Mouse (Mus musculus) forebrain, embryonic 13.5 days (tissue): ENCODE results near the gene Mrps21. TPM values are rescaled to one million over a fixed set of nuclear protein-coding genes. Genes with fewer than 3 reads are reported as not detected.
A peak's percentile ranks its signal among the peaks of the same experiment; 100 is the strongest.
"Not testable (repeated sequence)": the region's sequence is repeated elsewhere in the genome, so short reads cannot be mapped to it uniquely, and the experiment has no call there.

Source experiments
- ATAC-seq: fragments of 200-750 bp; cut with Nextera tagmentation; 2 replicates; pipeline ENCODE4 v1.8.0; 2017
- H3K27ac ChIP-seq: fragments of 300-500 bp; sonication (generic); 2 replicates; pipeline ENCODE4 v1.5.1; 2015; ENCODE audit warnings: inconsistent platforms, mild to moderate bottlenecking, moderate library complexity
- H3K27me3 ChIP-seq: fragments of 300-500 bp; sonication (generic); 2 replicates; pipeline ENCODE4 v1.6.1; 2015; ENCODE audit warnings: mild to moderate bottlenecking, inconsistent platforms
- H3K36me3 ChIP-seq: fragments of 300-500 bp; sonication (generic); 2 replicates; pipeline ENCODE4 v1.6.1; 2015; ENCODE audit warnings: mild to moderate bottlenecking, inconsistent platforms; ENCODE audit not compliant: poor library complexity, severe bottlenecking
- H3K4me1 ChIP-seq: fragments of 300-500 bp; sonication (generic); 2 replicates; pipeline ENCODE4 v1.6.1; 2015; ENCODE audit warnings: inconsistent platforms
- H3K4me2 ChIP-seq: fragments of 300-500 bp; sonication (generic); 2 replicates; pipeline ENCODE4 v1.6.1; 2015; ENCODE audit warnings: inconsistent platforms, mild to moderate bottlenecking, moderate library complexity
- H3K4me3 ChIP-seq: fragments of 300-500 bp; sonication (generic); 2 replicates; pipeline ENCODE4 v1.5.1; 2015; ENCODE audit warnings: mild to moderate bottlenecking, inconsistent platforms
- H3K9ac ChIP-seq: fragments of 300-500 bp; sonication (generic); 2 replicates; pipeline ENCODE4 v1.6.1; 2015; ENCODE audit warnings: mild to moderate bottlenecking, inconsistent platforms
- H3K9me3 ChIP-seq: fragments of 300-500 bp; sonication (generic); replicated peaks from 2 replicates; pipeline ENCODE4 v1.6.1; 2016; ENCODE audit warnings: inconsistent platforms
- WGBS: fragments of 180-500 bp; shearing (Covaris S2); methylation state at CpG from one replicate; pipeline ENCODE4 v1.1.7; 2015; 5-methylcytosine and 5-hydroxymethylcytosine counted together
- polyA plus RNA-seq: library from polyadenylated mRNA; unstranded; fragments of >200 nt; fragmentation: Nextera tagmentation; extraction: Ambion mirVana; gene quantifications from 2 replicates; pipeline ENCODE4 v1.2.1, GENCODE M21; 2015

The Mrps21 gene
- polyA plus RNA-seq: 334 and 380 TPM in 2 replicates

DNA sequence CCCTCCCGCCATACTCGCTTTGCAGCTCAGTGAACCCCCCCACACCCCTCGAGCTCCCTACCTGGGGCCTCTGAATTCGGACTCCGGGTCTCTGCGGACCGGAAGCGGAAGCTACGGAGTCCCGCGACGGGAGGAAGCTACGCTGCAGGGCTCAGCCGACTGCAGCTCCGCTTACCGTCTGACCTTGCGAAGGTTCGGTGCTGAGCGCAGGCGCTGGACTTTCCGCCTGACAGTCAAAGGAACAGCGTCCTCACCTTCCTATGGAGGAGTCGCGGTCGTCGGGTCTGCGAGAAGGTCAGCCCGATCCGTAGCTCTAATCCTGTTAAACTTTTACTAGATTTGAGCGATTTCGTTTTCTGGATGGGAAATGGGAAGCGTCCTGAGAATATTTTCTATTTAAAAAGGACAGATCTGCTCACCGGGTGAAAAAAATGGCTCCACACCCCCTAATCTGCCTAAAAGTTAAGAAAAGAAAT, at the start of gene Mrps21:
Gene Mrps21, minus strand, starts transcription at position 128 of the 476 bp plus-strand sequence.
- peak; percentile 96 for ATAC-seq
- Histone ChIP-seq H3K4me2 (peak within 1 kb of the TSS; percentile 87), H3K4me3 (peak within 1 kb of the TSS; percentile 67), H3K27me3 (no peaks in the 10 kb centered on the region), H3K4me1 (peaks cover 25% of the 10 kb centered on the region), H3K27ac (peak within 1 kb of the TSS; percentile 57; the same call in 1 of the 2 replicates), H3K9ac (peak within 1 kb of the TSS; percentile 88), H3K9me3 (no peaks in the 10 kb centered on the region), H3K36me3 (peaks cover 28% of the 10 kb centered on the region)
- WGBS: under 1% methylated on average over 33 of the region's 33 CpGs

DNA sequence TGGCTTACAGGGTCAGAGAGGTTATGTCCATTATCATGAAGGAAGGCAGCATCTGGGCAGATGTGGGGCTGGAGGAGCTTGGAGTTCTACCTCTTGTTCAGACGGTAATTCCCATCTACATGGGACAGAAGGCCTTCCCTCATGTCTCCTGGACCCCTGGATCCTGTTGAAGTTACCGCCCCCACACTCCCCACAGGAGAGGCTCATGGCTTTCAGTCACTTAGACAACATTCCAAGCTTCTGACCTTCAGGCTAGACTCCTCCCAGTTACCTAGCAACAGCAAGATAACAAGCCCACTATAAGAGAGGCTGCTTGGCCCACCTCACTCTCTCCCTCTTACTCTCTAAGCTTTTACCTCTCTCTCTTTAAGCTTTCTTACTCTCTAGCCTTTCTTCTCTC, 49.2 kb upstream of the Mrps21 start:
- not testable (repeated sequence) for H3K4me2 ChIP-seq, H3K4me3 ChIP-seq, H3K4me1 ChIP-seq, H3K27ac ChIP-seq, H3K9ac ChIP-seq, H3K9me3 ChIP-seq, ATAC-seq, H3K36me3 ChIP-seq, H3K27me3 ChIP-seq
- 64% methylated on average over 2 of the region's 2 CpGs for WGBS

DNA sequence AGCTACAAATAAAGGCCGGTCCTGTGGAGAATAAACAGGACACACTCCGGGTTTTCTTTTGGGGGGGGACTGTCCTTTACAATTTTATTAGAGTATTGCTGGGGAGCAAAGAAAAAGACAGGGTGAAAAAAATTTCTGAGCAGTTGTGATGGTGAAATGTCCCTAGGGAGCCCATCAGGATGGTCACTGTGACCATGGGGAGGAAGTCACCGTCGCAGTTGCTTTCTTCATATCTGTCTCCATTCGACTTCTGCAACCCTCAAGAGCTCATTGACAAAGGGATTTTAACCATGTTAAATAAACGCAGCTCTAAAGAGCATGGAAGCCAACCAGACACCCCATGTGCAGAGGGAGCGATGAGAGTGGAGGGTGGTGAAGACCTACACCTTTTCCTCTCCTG, 45.4 kb upstream of the Mrps21 start:
- WGBS: 83% methylated on average over 7 of the region's 7 CpGs
- no peaks in the 10 kb centered on the region for H3K27me3 ChIP-seq

DNA sequence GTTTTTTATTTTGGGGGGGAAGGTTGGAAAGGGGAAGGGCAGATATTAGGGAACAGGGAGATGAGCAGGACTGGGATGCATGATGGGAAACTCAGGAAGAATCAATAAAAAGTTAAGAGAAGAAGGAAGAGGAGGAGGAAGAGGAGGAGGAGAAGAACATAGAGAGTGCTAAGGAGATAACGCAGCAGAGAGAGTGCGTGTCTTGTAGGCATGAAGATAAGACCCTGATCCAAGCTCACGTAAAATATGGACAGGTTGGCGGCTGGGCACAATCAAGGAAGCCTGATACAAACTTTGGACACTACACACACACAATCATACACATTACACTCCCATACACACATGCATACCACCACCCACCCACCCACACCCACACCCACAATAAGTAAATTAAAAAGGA, 43.4 kb upstream of the Mrps21 start:
- Histone ChIP-seq H3K9me3 (no peaks in the 10 kb centered on the region), H3K4me1 (no peaks in the 10 kb centered on the region), H3K27ac (no peak overlapping the region), H3K27me3 (no peaks in the 10 kb centered on the region), H3K4me3 (no peak overlapping the region), H3K36me3 (no peaks in the 10 kb centered on the region), H3K9ac (no peak overlapping the region), H3K4me2 (no peak overlapping the region)
- ATAC-seq: no peak
- 100% methylated on average over 4 of the region's 4 CpGs for WGBS

More for the DNA sequence above, 45.4 kb upstream of the Mrps21 start:
- Histone ChIP-seq H3K9ac (no peak overlapping the region), H3K4me1 (no peaks in the 10 kb centered on the region), H3K27ac (no peak overlapping the region), H3K4me3 (no peak overlapping the region), H3K36me3 (no peaks in the 10 kb centered on the region), H3K9me3 (no peaks in the 10 kb centered on the region), H3K4me2 (no peak overlapping the region)
- no peak for ATAC-seq

DNA sequence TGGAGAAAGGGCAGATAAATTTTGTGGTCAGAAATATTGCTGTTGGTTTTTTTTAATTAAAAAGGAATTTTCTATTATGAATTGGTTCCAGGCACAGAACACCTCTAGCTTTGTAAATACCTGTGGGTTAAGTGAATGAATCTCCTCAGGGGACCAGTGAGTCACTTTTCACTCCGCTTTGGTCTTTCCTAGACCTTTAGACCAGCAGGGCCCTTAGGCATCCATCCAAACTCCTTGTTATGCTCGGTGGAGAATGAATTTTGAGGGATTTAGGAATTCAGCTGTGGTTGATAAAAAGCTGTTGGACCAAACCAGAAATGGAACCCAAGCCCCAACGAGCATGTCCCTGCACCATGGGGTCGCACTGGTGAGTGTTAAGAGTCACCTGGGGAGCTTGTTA, 36.3 kb upstream of the Mrps21 start:
- Histone ChIP-seq H3K4me3 (no peak overlapping the region), H3K36me3 (no peaks in the 10 kb centered on the region), H3K27me3 (peaks cover 3% of the 10 kb centered on the region), H3K4me1 (peaks cover 29% of the 10 kb centered on the region), H3K9ac (no peak overlapping the region), H3K27ac (no peak overlapping the region), H3K4me2 (no peak overlapping the region), H3K9me3 (no peaks in the 10 kb centered on the region)
- ATAC-seq: no peak
- 43% methylated on average over 4 of the region's 4 CpGs for WGBS

DNA sequence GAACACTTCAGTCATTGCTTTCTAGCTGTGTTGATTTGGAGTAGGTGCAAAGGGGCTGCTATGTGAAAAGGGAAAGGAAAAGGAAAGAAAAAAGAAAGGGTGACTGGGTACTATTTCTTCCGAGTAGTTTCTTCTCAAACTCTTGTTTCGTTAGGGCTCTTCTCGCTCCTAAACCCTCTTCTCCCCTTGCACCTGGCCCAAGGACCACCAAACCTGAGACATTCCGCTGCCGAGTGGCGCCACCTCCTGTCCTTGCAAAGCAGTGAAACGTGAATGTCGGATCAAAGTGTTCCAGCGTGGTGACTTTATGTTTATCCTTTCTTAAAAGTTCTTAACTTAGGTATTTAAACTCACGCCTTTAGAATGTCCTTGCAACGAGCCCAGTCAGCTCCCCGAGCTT, 35.5 kb upstream of the Mrps21 start:
- H3K9ac ChIP-seq: peak overlapping the region; percentile 21; the same call in 1 of the 2 replicates
- H3K4me3 ChIP-seq: peak overlapping the region; percentile 38

DNA sequence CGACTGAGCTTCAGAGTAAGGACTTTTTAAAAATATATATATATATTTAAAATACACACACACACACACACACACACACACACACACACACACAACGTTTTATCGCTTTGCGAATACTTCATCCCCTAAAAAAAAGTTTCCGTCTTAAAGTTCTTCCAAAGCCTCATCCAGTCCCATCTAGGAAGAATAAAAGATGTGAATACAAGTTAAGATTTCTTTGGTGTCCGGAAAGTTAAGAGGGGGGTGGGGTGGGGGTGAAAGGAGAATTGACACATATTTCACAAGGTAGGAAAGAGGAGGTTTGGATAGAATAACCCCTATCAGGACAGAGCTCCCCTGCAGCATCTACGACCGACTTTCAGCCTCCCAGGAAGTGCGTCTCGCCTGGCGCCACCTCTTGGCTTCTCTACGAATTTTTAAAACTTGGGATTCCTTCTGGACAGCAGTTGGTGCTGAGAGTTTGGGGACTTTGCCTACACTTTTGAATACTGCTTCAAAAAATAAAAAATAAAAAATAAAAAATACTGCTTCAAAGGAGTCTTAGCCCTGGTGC, 34.7 kb upstream of the Mrps21 start:
- Histone ChIP-seq H3K9me3 (no peaks in the 10 kb centered on the region), H3K9ac (peak overlapping the region; percentile 62), H3K4me3 (peak overlapping the region; percentile 38), H3K27me3 (peaks cover 3% of the 10 kb centered on the region), H3K36me3 (no peaks in the 10 kb centered on the region), H3K4me2 (peak overlapping the region; percentile 67), H3K4me1 (peaks cover 33% of the 10 kb centered on the region), H3K27ac (no peak overlapping the region)
- no peak; the same call in 1 of the 2 replicates for ATAC-seq
- 1% methylated on average over 12 of the region's 12 CpGs for WGBS

More for the DNA sequence above, 35.5 kb upstream of the Mrps21 start:
- Histone ChIP-seq H3K9me3 (no peaks in the 10 kb centered on the region), H3K4me2 (peak overlapping the region; percentile 67), H3K27me3 (peaks cover 3% of the 10 kb centered on the region), H3K36me3 (no peaks in the 10 kb centered on the region), H3K4me1 (peaks cover 31% of the 10 kb centered on the region), H3K27ac (no peak overlapping the region)
- ATAC-seq: no peak
- under 1% methylated on average over 12 of the region's 12 CpGs for WGBS

DNA sequence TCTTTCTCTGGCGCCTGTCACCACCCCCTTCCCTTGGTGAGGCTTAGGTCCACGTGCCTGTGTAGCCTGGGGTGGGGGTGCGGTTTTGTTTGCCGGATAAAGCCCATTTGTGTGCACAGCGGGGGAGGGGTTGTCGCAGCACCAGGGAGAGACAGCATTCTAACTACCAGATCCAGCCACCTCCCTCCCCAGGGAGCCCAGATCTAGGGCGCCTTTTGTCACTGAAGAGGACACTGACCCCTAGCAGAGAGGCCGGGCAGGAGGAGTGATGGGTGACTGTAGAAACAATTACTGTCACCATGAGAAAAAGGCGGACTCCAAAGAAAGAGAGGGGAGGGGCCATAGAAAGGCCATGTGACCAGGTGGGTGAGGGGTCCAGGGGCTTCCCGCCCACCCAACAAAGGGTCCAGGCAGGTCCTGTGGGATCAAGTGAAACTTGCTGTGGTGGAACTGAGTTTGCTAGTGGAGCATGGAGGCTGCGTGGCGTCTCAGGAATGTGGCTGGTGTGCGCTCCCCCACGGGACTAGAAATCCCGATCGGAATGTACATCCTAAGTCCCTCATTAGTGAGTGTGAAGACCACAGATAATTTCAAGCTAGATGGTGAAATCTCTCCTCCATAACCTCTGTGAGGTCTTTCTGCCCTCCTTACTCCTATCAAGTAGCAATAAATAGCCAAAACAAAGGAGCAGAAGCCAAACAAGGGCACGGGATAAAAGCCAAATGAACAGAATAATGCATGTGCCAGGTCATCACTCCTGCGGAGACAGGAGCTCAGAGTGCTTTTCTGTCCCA, 34.0 kb upstream of the Mrps21 start:
- H3K36me3 ChIP-seq: no peaks in the 10 kb centered on the region
- H3K4me3 ChIP-seq: peak overlapping the region; percentile 38
- H3K27me3 ChIP-seq: peaks cover 3% of the 10 kb centered on the region
- under 1% methylated on average over 18 of the region's 18 CpGs for WGBS
- peak overlapping the region; percentile 27 for H3K27ac ChIP-seq
- no peaks in the 10 kb centered on the region for H3K9me3 ChIP-seq
- H3K4me1 ChIP-seq: peaks cover 33% of the 10 kb centered on the region
- ATAC-seq: peak; percentile 61
- peak overlapping the region; percentile 67 for H3K4me2 ChIP-seq
- H3K9ac ChIP-seq: peak overlapping the region; percentile 62

DNA sequence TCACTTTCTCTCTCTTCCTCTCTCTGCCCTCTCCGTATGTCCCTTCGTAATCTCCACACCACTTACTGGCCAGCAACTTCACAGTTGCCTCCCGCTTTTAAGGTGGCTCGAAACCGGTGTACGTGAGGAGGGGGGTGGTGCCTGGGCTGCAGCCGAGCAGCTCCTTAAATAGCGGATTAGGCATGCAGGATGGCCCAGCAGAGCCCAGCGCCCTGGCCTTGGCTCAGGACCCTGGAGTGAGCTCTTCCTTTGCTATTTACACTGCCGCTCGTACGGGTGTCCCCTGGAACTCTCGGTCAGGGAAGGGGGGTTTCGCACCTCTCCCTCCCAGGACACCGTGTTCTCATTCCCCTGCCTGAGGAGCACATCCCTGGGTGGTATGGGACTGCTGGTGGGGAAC, 33.2 kb upstream of the Mrps21 start, which contains the start of gene Car14:
Gene Car14, minus strand, starts transcription at position 124 of the 400 bp plus-strand sequence.
- Histone ChIP-seq H3K36me3 (no peaks in the 10 kb centered on the region; the same call in 1 of the 2 replicates), H3K9ac (peak within 1 kb of the TSS; percentile 62), H3K4me2 (peak within 1 kb of the TSS; percentile 67), H3K4me3 (peak within 1 kb of the TSS; percentile 38), H3K27ac (peak within 1 kb of the TSS; percentile 27), H3K27me3 (peaks cover 3% of the 10 kb centered on the region), H3K4me1 (peaks cover 33% of the 10 kb centered on the region), H3K9me3 (no peaks in the 10 kb centered on the region)
- WGBS: 0% methylated on average over 15 of the region's 15 CpGs
- ATAC-seq: peak; percentile 40; the same call in 1 of the 2 replicates

DNA sequence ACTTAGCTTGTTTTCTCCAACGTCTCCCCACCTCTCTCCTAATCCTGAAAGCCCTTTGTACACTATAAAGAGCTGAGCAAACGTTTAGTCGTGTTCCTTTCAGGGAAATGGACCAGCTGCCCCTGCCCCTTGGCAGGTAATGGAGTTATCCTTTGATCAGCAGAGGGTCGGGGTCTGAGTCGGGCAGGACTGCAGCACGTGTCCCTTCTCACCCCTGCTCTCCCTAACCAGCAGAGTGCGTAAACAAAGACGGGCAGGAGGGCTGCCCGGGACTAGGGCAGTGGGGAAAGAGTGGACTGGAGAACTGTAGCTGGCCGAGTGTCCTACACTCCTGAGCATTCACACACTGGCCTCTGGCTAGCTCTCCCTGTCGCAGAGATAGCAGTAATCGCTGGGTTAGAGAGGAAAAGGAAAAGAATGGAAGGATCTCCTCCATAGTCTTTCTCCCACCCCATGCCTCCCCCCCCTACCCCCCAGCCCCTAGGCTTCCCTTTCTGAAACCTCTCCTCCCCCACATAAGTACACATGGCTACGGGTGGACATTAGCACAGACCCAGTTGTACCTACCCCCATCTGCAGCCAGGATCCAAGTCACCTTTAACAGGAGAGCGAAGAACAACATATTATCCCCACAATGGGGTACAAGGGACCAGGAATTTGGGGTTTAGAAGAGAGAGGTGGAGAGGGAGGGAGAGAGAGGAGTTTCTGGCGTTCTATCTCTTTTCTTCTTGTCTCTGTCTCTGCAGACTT, 32.6 kb upstream of the Mrps21 start:
- WGBS: under 1% methylated on average over 15 of the region's 15 CpGs
- H3K4me3 ChIP-seq: peak overlapping the region; percentile 38
- H3K36me3 ChIP-seq: no peaks in the 10 kb centered on the region; the same call in 1 of the 2 replicates
- peak overlapping the region; percentile 67 for H3K4me2 ChIP-seq
- peak; percentile 19 for ATAC-seq
- H3K27me3 ChIP-seq: peaks cover 3% of the 10 kb centered on the region
- H3K4me1 ChIP-seq: peaks cover 33% of the 10 kb centered on the region
- no peaks in the 10 kb centered on the region for H3K9me3 ChIP-seq
- H3K9ac ChIP-seq: peak overlapping the region; percentile 62
- H3K27ac ChIP-seq: peak overlapping the region; percentile 25; the same call in 1 of the 2 replicates

DNA sequence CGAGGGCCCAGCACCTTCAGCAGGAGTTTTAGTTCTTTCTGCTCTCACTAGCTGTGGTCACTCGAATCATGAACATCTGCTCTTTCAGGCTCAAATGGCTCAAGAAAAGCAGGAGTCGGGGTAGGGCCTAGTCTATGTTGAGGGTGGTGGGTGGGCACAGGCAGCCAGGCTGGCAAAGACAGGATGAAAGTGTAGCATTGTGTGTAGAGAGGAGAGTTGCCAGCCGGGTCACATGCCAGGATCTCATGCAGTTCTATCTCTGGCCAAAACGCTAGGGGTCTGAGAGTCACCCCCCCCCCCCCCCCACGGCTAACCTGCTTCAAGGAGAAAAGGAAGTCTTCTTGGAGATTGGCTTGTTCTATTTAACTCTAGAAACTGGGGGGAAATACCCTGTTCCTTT, 31.3 kb upstream of the Mrps21 start:
- Histone ChIP-seq H3K27me3 (peaks cover 3% of the 10 kb centered on the region), H3K36me3 (peaks cover 9% of the 10 kb centered on the region), H3K9me3 (no peaks in the 10 kb centered on the region), H3K4me1 (peaks cover 33% of the 10 kb centered on the region), H3K4me2 (peak overlapping the region; percentile 67), H3K4me3 (no peak overlapping the region), H3K27ac (no peak overlapping the region), H3K9ac (peak overlapping the region; percentile 31; the same call in 1 of the 2 replicates)
- ATAC-seq: no peak
- WGBS: 30% methylated on average over 6 of the region's 6 CpGs

DNA sequence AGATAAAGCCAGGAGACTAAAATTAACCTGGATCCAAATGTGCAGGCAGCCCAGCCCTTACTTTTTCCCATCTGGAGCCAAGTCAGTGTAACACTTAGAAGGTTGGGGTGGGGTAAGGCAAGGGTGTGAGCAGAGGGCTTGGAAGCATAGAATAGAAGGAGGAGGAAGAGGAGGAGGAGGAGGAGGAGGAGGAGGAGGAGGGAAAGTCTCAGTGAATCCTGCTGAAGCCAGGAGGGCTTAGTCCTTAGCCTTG, 31.0 kb upstream of the Mrps21 start:
- H3K9ac ChIP-seq: peak overlapping the region; percentile 31; the same call in 1 of the 2 replicates

More for the DNA sequence above, 31.0 kb upstream of the Mrps21 start:
- no peak overlapping the region for H3K4me3 ChIP-seq
- H3K9me3 ChIP-seq: no peaks in the 10 kb centered on the region
- H3K4me1 ChIP-seq: peaks cover 33% of the 10 kb centered on the region
- peak overlapping the region; percentile 67; the same call in 1 of the 2 replicates for H3K4me2 ChIP-seq
- no peak overlapping the region for H3K27ac ChIP-seq
- H3K27me3 ChIP-seq: peaks cover 3% of the 10 kb centered on the region
- H3K36me3 ChIP-seq: peaks cover 12% of the 10 kb centered on the region
- no peak for ATAC-seq
